Mouse (Mus musculus): ENCODE data around the gene Sidt1.

DNA sequence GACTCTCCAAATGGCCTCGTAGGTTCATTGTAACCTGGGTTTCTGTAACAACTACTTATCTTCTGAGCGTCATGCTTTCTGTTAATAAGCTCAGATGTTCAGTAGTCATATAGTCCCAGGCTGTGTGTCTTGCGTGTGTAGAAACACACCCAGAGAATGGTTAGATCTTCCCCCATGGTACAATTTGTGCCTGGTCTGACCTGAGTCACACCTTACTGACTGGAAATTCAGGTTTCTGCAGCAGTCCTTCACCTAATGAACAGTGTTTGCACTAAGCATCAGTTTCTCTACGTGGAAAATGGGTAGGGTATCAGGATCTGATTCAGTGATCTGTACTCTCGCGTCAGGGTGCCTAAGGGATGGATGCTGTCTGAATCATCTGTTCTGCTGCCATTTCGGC lies 100.0 kb downstream of the Sidt1 start:
- TF ChIP-seq CTCF (IDR thresholded peaks at IDR 0.05; ENCODE audit: low read depth, low read length) = no peak
- no peak for TF ChIP-seq POLR2A (IDR thresholded peaks at IDR 0.05; ENCODE audit: insufficient read depth, low read length)
